Mouse (Mus musculus) embryonic fibroblast, embryonic 13.5 days (primary cell): ENCODE measurements around the gene Ntrk3.

Experiments
- CTCF ChIP-seq: IDR thresholded peaks from 2 replicates; pipeline ENCODE4 v1.5.1; 2011; ENCODE audit warnings: mild to moderate bottlenecking, control low read depth, low read length, moderate library complexity, borderline replicate concordance; ENCODE audit not compliant: insufficient read depth
- POLR2A ChIP-seq: IDR thresholded peaks from 2 replicates; pipeline ENCODE4 v1.6.1; 2011; ENCODE audit warnings: low read depth, mild to moderate bottlenecking, control low read depth, low read length, moderate library complexity

DNA sequence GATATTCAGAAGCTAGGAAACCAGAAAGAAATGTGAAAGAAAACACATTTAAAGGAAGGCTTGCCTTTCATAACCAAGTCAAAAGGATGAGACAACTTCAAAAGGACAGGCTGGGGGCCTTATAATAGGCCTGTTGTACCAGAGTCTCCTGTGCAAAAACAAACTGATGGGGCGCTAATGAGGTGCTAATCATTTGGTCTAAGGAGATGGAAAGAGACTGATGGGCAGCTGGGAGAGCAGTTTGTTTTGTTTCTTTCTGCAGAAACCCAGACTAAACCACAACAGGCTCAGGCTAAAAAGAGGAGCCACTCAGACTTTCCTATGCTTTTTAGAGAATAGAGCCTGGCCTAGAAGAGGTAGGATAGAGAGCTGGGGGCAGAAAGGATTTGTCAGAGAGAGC lies 554.4 kb downstream of the Ntrk3 start:
- TF ChIP-seq CTCF (no peak), POLR2A (no peak)
